Mouse (Mus musculus): ENCODE measurements around the gene Gm40460. TPM values are rescaled to one million over a fixed set of nuclear protein-coding genes. Genes with fewer than 3 reads are reported as not detected.

Gm40460 gene
- not detected for polyA plus RNA-seq (2014; fragmentation: Illumina TruSeq; extraction: RNeasy Lipid Tissue Mini Kit (QIAGEN cat#74804); ENCODE audit: low read depth, low replicate concordance)

DNA sequence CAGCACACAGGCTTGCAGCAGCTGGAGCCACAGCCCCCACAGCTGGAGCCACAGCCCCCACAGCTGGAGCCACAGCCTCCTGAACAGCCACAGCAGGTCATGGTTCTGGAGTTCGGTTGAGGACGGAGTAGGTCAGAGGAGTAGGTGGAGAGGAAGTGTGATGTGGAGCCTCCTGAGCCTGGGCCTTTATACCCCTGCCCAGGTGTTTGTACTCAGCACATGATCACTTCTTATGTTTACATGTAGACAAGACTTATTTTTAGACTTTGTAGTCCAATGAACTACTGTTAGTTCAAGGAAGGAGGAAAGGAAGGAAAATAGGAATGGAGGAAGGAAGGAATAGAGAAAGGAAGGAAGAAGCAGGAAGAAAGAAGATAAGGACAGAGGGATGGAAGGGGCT is at the start of gene Gm40460:
Gene Gm40460 (minus strand): TSS at position 101 of the 400 bp plus-strand sequence.

DNA sequence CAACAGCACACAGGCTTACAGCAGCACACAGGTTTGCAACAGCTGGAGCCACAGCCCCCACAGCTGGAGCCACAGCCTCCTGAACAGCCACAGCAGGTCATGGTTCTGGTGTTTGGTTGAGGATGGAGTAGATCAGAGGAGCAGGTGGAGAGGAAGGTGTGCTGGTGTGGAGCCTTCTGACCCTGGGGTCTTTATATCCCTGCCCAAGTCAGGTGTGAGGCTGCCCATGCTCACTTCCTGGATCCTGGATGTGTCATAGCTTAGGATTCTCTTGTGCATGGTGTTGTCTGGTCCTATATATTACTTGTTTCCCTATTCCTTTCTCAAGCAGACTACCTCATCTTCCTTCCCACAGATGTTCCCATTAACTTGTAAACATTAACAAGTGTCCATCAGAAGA is 33.4 kb upstream of the Gm40460 start, which contains the start of gene Gm4559:
Gene Gm4559 (minus strand): TSS at position 101 of the 400 bp plus-strand sequence.

DNA sequence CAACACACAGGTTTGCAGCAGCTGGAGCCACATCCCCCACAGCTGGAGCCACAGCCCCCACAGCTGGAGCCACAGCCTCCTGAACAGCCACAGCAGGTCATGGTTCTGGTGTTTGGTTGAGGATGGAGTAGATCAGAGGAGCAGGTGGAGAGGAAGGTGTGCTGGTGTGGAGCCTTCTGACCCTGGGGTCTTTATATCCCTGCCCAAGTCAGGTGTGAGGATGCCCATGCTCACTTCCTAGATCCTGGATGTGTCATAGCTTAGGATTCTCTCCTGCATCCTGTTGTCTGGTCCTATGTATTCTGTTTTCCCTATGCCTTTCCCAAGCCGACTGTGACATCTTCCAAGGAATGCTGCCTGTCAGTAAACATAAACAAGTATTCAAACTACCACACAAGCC is 17.4 kb upstream of the Gm40460 start, which contains the start of gene Gm2431:
Gene Gm2431 (minus strand): TSS at position 101 of the 400 bp plus-strand sequence.

DNA sequence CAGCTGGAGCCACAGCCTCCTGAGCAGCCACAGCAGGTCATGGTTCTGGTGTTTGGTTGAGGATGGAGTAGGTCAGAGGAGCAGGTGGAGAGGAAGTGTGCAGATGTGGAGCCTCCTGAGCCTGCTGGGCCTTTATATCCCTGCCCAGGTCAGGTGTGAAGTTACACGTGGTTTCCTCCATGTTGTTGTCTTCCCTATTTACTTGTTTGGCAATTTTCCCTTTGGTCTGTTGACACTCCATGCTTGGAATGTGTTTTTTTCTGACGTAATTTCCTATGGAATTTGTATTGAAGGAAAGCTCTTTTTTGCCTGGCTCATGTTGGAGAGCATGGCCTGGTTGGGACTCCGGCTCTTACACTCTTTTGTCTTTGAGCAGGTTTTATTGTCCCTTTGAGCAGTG is 11.0 kb downstream of the Gm40460 start, which contains the start of gene Krtap5-5:
Gene Krtap5-5 (minus strand): TSS at position 101 of the 400 bp plus-strand sequence.

DNA sequence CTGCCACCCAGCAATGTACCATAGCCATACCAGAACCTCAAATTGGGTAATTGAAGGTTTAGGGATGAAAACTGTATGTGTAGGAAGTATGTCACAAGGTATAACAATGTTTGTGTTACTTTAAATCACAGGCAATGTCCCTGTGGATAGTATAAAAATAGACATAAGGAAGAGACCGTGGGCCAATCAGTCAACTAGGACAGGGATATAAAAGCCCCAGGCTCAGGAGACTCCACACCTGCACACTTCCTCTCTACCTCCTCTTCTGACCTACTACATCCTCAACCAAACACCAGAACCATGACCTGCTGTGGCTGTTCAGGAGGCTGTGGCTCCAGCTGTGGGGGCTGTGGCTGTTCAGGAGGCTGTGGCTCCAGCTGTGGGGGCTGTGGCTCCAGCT is 29.3 kb downstream of the Gm40460 start, which contains the start of gene Gm7579:
Gene Gm7579 (plus strand): TSS at position 301 of the 400 bp plus-strand sequence.

DNA sequence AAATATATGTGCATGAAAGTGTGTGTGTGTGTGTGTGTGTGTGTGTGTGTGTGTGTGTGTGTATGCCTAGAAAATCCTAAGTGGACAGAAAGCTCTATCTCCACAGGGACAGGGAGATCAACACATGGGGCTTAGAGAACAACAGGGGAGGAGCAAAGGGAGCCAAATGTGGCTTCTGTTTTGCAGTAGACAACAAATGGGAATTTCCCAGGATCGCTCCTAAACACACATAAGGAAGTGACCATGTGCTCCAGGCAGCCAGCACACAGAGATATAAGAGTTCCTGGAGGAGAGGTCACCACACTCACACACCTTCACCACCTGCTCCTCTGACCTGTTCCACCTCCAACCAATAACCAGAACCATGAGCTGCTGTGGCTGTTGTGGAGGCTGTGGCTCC is 39.8 kb downstream of the Gm40460 start, which contains the start of gene Krtap5-3:
Gene Krtap5-3 (plus strand): TSS at position 301 of the 400 bp plus-strand sequence.

Other genes with a start within 250 kb of the Gm40460 start
- 20.4 TPM for gene Mob2, start 180.0 kb downstream of the Gm40460 start, polyA plus RNA-seq (2014; fragmentation: Illumina TruSeq; extraction: RNeasy Lipid Tissue Mini Kit (QIAGEN cat#74804); ENCODE audit: low read depth, low replicate concordance)
- 0.79 TPM for gene Dusp8, start 145.2 kb downstream of the Gm40460 start, polyA plus RNA-seq (2014; fragmentation: Illumina TruSeq; extraction: RNeasy Lipid Tissue Mini Kit (QIAGEN cat#74804); ENCODE audit: low read depth, low replicate concordance)
- not detected for gene Gm45618, start 120.3 kb downstream of the Gm40460 start, polyA plus RNA-seq (2014; fragmentation: Illumina TruSeq; extraction: RNeasy Lipid Tissue Mini Kit (QIAGEN cat#74804); ENCODE audit: low read depth, low replicate concordance)
- gene Gm39115, start 105.0 kb downstream of the Gm40460 start, polyA plus RNA-seq (2014; fragmentation: Illumina TruSeq; extraction: RNeasy Lipid Tissue Mini Kit (QIAGEN cat#74804); ENCODE audit: low read depth, low replicate concordance), result not detected
- not detected for gene Gm45337, start 96.5 kb downstream of the Gm40460 start, polyA plus RNA-seq (2014; fragmentation: Illumina TruSeq; extraction: RNeasy Lipid Tissue Mini Kit (QIAGEN cat#74804); ENCODE audit: low read depth, low replicate concordance)
- gene Gm29735, start 84.0 kb downstream of the Gm40460 start, polyA plus RNA-seq (2014; fragmentation: Illumina TruSeq; extraction: RNeasy Lipid Tissue Mini Kit (QIAGEN cat#74804); ENCODE audit: low read depth, low replicate concordance), result not detected
- not detected for gene Gm4553, start 75.3 kb downstream of the Gm40460 start, polyA plus RNA-seq (2014; fragmentation: Illumina TruSeq; extraction: RNeasy Lipid Tissue Mini Kit (QIAGEN cat#74804); ENCODE audit: low read depth, low replicate concordance)
- gene Krtap5-2, start 65.1 kb downstream of the Gm40460 start, polyA plus RNA-seq (2014; fragmentation: Illumina TruSeq; extraction: RNeasy Lipid Tissue Mini Kit (QIAGEN cat#74804); ENCODE audit: low read depth, low replicate concordance), result not detected
- not detected for gene Gm10153, start 50.7 kb downstream of the Gm40460 start, polyA plus RNA-seq (2014; fragmentation: Illumina TruSeq; extraction: RNeasy Lipid Tissue Mini Kit (QIAGEN cat#74804); ENCODE audit: low read depth, low replicate concordance)
- gene Krtap5-3, start 39.7 kb downstream of the Gm40460 start, polyA plus RNA-seq (2014; fragmentation: Illumina TruSeq; extraction: RNeasy Lipid Tissue Mini Kit (QIAGEN cat#74804); ENCODE audit: low read depth, low replicate concordance), result not detected
- not detected for gene Gm7579, start 29.2 kb downstream of the Gm40460 start, polyA plus RNA-seq (2014; fragmentation: Illumina TruSeq; extraction: RNeasy Lipid Tissue Mini Kit (QIAGEN cat#74804); ENCODE audit: low read depth, low replicate concordance)
- gene Krtap5-5, start 11.1 kb downstream of the Gm40460 start, polyA plus RNA-seq (2014; fragmentation: Illumina TruSeq; extraction: RNeasy Lipid Tissue Mini Kit (QIAGEN cat#74804); ENCODE audit: low read depth, low replicate concordance), result not detected
- not detected for gene Gm2431, start 17.3 kb upstream of the Gm40460 start, polyA plus RNA-seq (2014; fragmentation: Illumina TruSeq; extraction: RNeasy Lipid Tissue Mini Kit (QIAGEN cat#74804); ENCODE audit: low read depth, low replicate concordance)
- gene Gm4559, start 33.3 kb upstream of the Gm40460 start, polyA plus RNA-seq (2014; fragmentation: Illumina TruSeq; extraction: RNeasy Lipid Tissue Mini Kit (QIAGEN cat#74804); ENCODE audit: low read depth, low replicate concordance), result not detected
- gene Krtap5-1, start 56.0 kb upstream of the Gm40460 start, polyA plus RNA-seq (2014; fragmentation: Illumina TruSeq; extraction: RNeasy Lipid Tissue Mini Kit (QIAGEN cat#74804); ENCODE audit: low read depth, low replicate concordance), result not detected
- not detected for gene Krtap5-4, start 62.5 kb upstream of the Gm40460 start, polyA plus RNA-seq (2014; fragmentation: Illumina TruSeq; extraction: RNeasy Lipid Tissue Mini Kit (QIAGEN cat#74804); ENCODE audit: low read depth, low replicate concordance)
- gene Ifitm10, start 132.7 kb upstream of the Gm40460 start, polyA plus RNA-seq (2014; fragmentation: Illumina TruSeq; extraction: RNeasy Lipid Tissue Mini Kit (QIAGEN cat#74804); ENCODE audit: low read depth, low replicate concordance), result not detected
- gene Gm49369, start 141.6 kb upstream of the Gm40460 start, polyA plus RNA-seq (2014; fragmentation: Illumina TruSeq; extraction: RNeasy Lipid Tissue Mini Kit (QIAGEN cat#74804); ENCODE audit: low read depth, low replicate concordance), result 13.1 TPM
- gene Ctsd, start 147.0 kb upstream of the Gm40460 start, polyA plus RNA-seq (2014; fragmentation: Illumina TruSeq; extraction: RNeasy Lipid Tissue Mini Kit (QIAGEN cat#74804); ENCODE audit: low read depth, low replicate concordance), result 14.8 TPM
- not detected for gene Syt8, start 193.8 kb upstream of the Gm40460 start, polyA plus RNA-seq (2014; fragmentation: Illumina TruSeq; extraction: RNeasy Lipid Tissue Mini Kit (QIAGEN cat#74804); ENCODE audit: low read depth, low replicate concordance)
- gene Tnni2, start 200.7 kb upstream of the Gm40460 start, polyA plus RNA-seq (2014; fragmentation: Illumina TruSeq; extraction: RNeasy Lipid Tissue Mini Kit (QIAGEN cat#74804); ENCODE audit: low read depth, low replicate concordance), result not detected
- gene Lsp1, start 219.7 kb upstream of the Gm40460 start, polyA plus RNA-seq (2014; fragmentation: Illumina TruSeq; extraction: RNeasy Lipid Tissue Mini Kit (QIAGEN cat#74804); ENCODE audit: low read depth, low replicate concordance), result 13.8 TPM

Measured in sigmoid colon, adult 10 weeks (tissue).